Mouse (Mus musculus): ENCODE results near the gene Tmem190. TPM values are rescaled to one million over a fixed set of nuclear protein-coding genes. Genes with fewer than 3 reads are reported as not detected.
A peak's percentile ranks its signal among the peaks of the same experiment; 100 is the strongest.
"Not testable (repeated sequence)": the region's sequence is repeated elsewhere in the genome, so short reads cannot be mapped to it uniquely, and the experiment has no call there.

Gene Tmem190
- polyA plus RNA-seq, 1 experiment = not detected

GRCm38 (mm10) chr7:4771202-4771601, 11.5 kb upstream of the Tmem190 start, which contains the start of gene Fam71e2:
Fam71e2 (minus strand) TSS chr7:4771302.
- DNase-seq (ENCODE audit: extremely low spot score in 1 of 2, low spot score in 1 of 2) = no peak

GRCm38 (mm10) chr7:4776131-4776530, 6.6 kb upstream of the Tmem190 start:
- DNase-seq (ENCODE audit: extremely low spot score in 1 of 2, low spot score in 1 of 2) = no peak

GRCm38 (mm10) chr7:4776861-4777830, 5.6 kb upstream of the Tmem190 start:
- DNase-seq (ENCODE audit: extremely low spot score in 1 of 2, low spot score in 1 of 2) = no peak

GRCm38 (mm10) chr7:4777851-4778637, 4.7 kb upstream of the Tmem190 start:
- no peak for DNase-seq (ENCODE audit: extremely low spot score in 1 of 2, low spot score in 1 of 2)

- no peak for DNase-seq (ENCODE audit: extremely low spot score in 1 of 2, low spot score in 1 of 2)
Observed at GRCm38 (mm10) chr7:4779921-4780320, 2.8 kb upstream of the Tmem190 start.

GRCm38 (mm10) chr7:4782130-4782529, 607 bp upstream of the Tmem190 start:
- no peak for DNase-seq (ENCODE audit: extremely low spot score in 1 of 2, low spot score in 1 of 2)

GRCm38 (mm10) chr7:4783667-4784268, 1.0 kb downstream of the Tmem190 start:
- peak in 1 of 2 experiments; percentile 54 for DNase-seq (ENCODE audit: extremely low spot score in 1 of 2, low spot score in 1 of 2)

- DNase-seq (ENCODE audit: extremely low spot score in 1 of 2, low spot score in 1 of 2) = peak in 1 of 2 experiments; percentile 47
Observed at GRCm38 (mm10) chr7:4788499-4789435, 6.0 kb downstream of the Tmem190 start.

- no peak for DNase-seq (ENCODE audit: extremely low spot score in 1 of 2, low spot score in 1 of 2)
Observed at GRCm38 (mm10) chr7:4789436-4789935, 6.7 kb downstream of the Tmem190 start, which contains the start of gene Tmem238. Tmem238 (minus strand) TSS chr7:4789656.

GRCm38 (mm10) chr7:4792278-4793212, 9.8 kb downstream of the Tmem190 start, which contains the start of gene Rpl28:
Rpl28 (plus strand) TSS chr7:4792874.
- DNase-seq (ENCODE audit: extremely low spot score in 1 of 2, low spot score in 1 of 2) = peak; percentile 93 to 98

- DNase-seq (ENCODE audit: extremely low spot score in 1 of 2, low spot score in 1 of 2) = not testable (repeated sequence)
Observed at GRCm38 (mm10) chr7:4793248-4793647, 10.5 kb downstream of the Tmem190 start.

GRCm38 (mm10) chr7:4793674-4794073, 10.9 kb downstream of the Tmem190 start:
- DNase-seq (ENCODE audit: extremely low spot score in 1 of 2, low spot score in 1 of 2) = no peak

- DNase-seq (ENCODE audit: extremely low spot score in 1 of 2, low spot score in 1 of 2) = no peak
Observed at GRCm38 (mm10) chr7:4794631-4795168, 12.0 kb downstream of the Tmem190 start.

GRCm38 (mm10) chr7:4795767-4796433, 13.2 kb downstream of the Tmem190 start:
- peak in 1 of 2 experiments; percentile 62 for DNase-seq (ENCODE audit: extremely low spot score in 1 of 2, low spot score in 1 of 2)

- DNase-seq (ENCODE audit: extremely low spot score in 1 of 2, low spot score in 1 of 2) = no peak
Observed at GRCm38 (mm10) chr7:4802247-4802646, 19.5 kb downstream of the Tmem190 start.

- peak in 1 of 2 experiments; percentile 66 for DNase-seq (ENCODE audit: extremely low spot score in 1 of 2, low spot score in 1 of 2)
Observed at GRCm38 (mm10) chr7:4806716-4807115, 24.0 kb downstream of the Tmem190 start.

GRCm38 (mm10) chr7:4811131-4811530, 28.4 kb downstream of the Tmem190 start:
- DNase-seq (ENCODE audit: extremely low spot score in 1 of 2, low spot score in 1 of 2) = not testable (repeated sequence)
